Mouse (Mus musculus): Measurements from ENCODE around the gene Dennd4c. TPM values are rescaled to one million over a fixed set of nuclear protein-coding genes. Genes with fewer than 3 reads are reported as not detected.
"Not testable (repeated sequence)": the region's sequence is repeated elsewhere in the genome, so short reads cannot be mapped to it uniquely, and the experiment has no call there.

Gene Dennd4c
- polyA plus RNA-seq, 2 experiments, result 2.1 to 2.7 TPM

GRCm38 (mm10) chr4:86831896-86832295 is 83.5 kb downstream of the Dennd4c start:
- no peaks in the 10 kb centered on the region for H3K27me3 ChIP-seq (ENCODE audit: control insufficient read depth, insufficient read depth, low read length)
- H3K4me2 ChIP-seq (ENCODE audit: low read depth), result no peak overlapping the region
- no peak overlapping the region for H3K9ac ChIP-seq (replicated peaks)
- ATAC-seq (ENCODE audit: insufficient read depth), result no peak
- TF ChIP-seq EP300 (IDR thresholded peaks at IDR 0.05; ENCODE audit: low read depth) (no peak), CTCF (IDR thresholded peaks at IDR 0.05; ENCODE audit: low read depth) (no peak)
- no peak overlapping the region for H3K4me3 ChIP-seq (ENCODE audit: insufficient read depth in 1 of 2, low read depth in 2 of 2, low read length in 2 of 2)
- no peak overlapping the region for H3K27ac ChIP-seq
- peaks cover 10% of the 10 kb centered on the region for H3K36me3 ChIP-seq (replicated peaks; ENCODE audit: control insufficient read depth, insufficient read depth, low read depth)
- no peak for DNase-seq (ENCODE audit: low read depth in 3 of 3, low spot score in 3 of 3)
- H3K9me3 ChIP-seq (ENCODE audit: control insufficient read depth, low read length), result no peaks in the 10 kb centered on the region
- 90% methylated on average over 2 of the region's 2 CpGs for WGBS (ENCODE audit: insufficient replicate concordance)
- 0 out of 4 replicates have a peak, but pooled peaks cover 0 to 2% of the 10 kb centered on the region in 2 experiments for H3K4me1 ChIP-seq (replicated peaks; ENCODE audit: control insufficient read depth in 2 of 2, insufficient read depth in 2 of 2, low read length in 1 of 2)

GRCm38 (mm10) chr4:86841141-86841540 is 92.8 kb downstream of the Dennd4c start:
- H3K4me2 ChIP-seq (ENCODE audit: low read depth); ATAC-seq (ENCODE audit: insufficient read depth); H3K27ac ChIP-seq; H3K4me1 ChIP-seq (replicated peaks; ENCODE audit: control insufficient read depth in 2 of 2, insufficient read depth in 2 of 2, low read length in 1 of 2); DNase-seq (ENCODE audit: low read depth in 3 of 3, low spot score in 3 of 3); H3K9me3 ChIP-seq (ENCODE audit: control insufficient read depth, low read length); H3K4me3 ChIP-seq (ENCODE audit: insufficient read depth in 1 of 2, low read depth in 2 of 2, low read length in 2 of 2); H3K27me3 ChIP-seq (ENCODE audit: control insufficient read depth, insufficient read depth, low read length); H3K9ac ChIP-seq (replicated peaks): not testable (repeated sequence)
- peaks cover 16% of the 10 kb centered on the region for H3K36me3 ChIP-seq (replicated peaks; ENCODE audit: control insufficient read depth, insufficient read depth, low read depth)
- WGBS (ENCODE audit: insufficient replicate concordance), result 73% methylated on average over 2 of the region's 2 CpGs

GRCm38 (mm10) chr4:86845384-86845783 is 97.0 kb downstream of the Dennd4c start:
- ATAC-seq (ENCODE audit: insufficient read depth) (no peak), DNase-seq (ENCODE audit: low read depth in 3 of 3, low spot score in 3 of 3) (no peak)
- no peak overlapping the region for H3K27ac ChIP-seq
- 79% methylated on average over 3 of the region's 3 CpGs for WGBS (ENCODE audit: insufficient replicate concordance)
- H3K4me1 ChIP-seq (replicated peaks; ENCODE audit: control insufficient read depth in 2 of 2, insufficient read depth in 2 of 2, low read length in 1 of 2), result no peaks in the 10 kb centered on the region
- H3K9me3 ChIP-seq (ENCODE audit: control insufficient read depth, low read length), result no peaks in the 10 kb centered on the region
- peaks cover 6% of the 10 kb centered on the region for H3K36me3 ChIP-seq (replicated peaks; ENCODE audit: control insufficient read depth, insufficient read depth, low read depth)
- TF ChIP-seq CTCF (IDR thresholded peaks at IDR 0.05; ENCODE audit: low read depth), result no peak
- no peak for TF ChIP-seq EP300 (IDR thresholded peaks at IDR 0.05; ENCODE audit: low read depth)
- H3K27me3 ChIP-seq (ENCODE audit: control insufficient read depth, insufficient read depth, low read length), result no peaks in the 10 kb centered on the region
- H3K9ac ChIP-seq (replicated peaks), result no peak overlapping the region
- H3K4me2 ChIP-seq (ENCODE audit: low read depth), result no peak overlapping the region
- no peak overlapping the region for H3K4me3 ChIP-seq (ENCODE audit: insufficient read depth in 1 of 2, low read depth in 2 of 2, low read length in 2 of 2)

- TF ChIP-seq EP300 (IDR thresholded peaks at IDR 0.05; ENCODE audit: low read depth) (no peak), CTCF (IDR thresholded peaks at IDR 0.05; ENCODE audit: low read depth) (no peak)
- Histone ChIP-seq H3K9me3 (ENCODE audit: control insufficient read depth, low read length) (no peaks in the 10 kb centered on the region), H3K36me3 (replicated peaks; ENCODE audit: control insufficient read depth, insufficient read depth, low read depth) (peaks cover 3% of the 10 kb centered on the region), H3K4me1 (replicated peaks; ENCODE audit: control insufficient read depth in 2 of 2, insufficient read depth in 2 of 2, low read length in 1 of 2) (no peaks in the 10 kb centered on the region), H3K4me2 (ENCODE audit: low read depth) (no peak overlapping the region), H3K27me3 (ENCODE audit: control insufficient read depth, insufficient read depth, low read length) (no peaks in the 10 kb centered on the region), H3K4me3 (ENCODE audit: insufficient read depth in 1 of 2, low read depth in 2 of 2, low read length in 2 of 2) (no peak overlapping the region), H3K9ac (replicated peaks) (no peak overlapping the region), H3K27ac (no peak overlapping the region)
- DNase-seq (ENCODE audit: low read depth in 3 of 3, low spot score in 3 of 3) (no peak), ATAC-seq (ENCODE audit: insufficient read depth) (no peak)
- WGBS (ENCODE audit: insufficient replicate concordance), result 69% methylated on average over 2 of the region's 2 CpGs
These were observed 98.9 kb downstream of the Dennd4c start for GRCm38 (mm10) chr4:86847246-86847645.

GRCm38 (mm10) chr4:86851331-86851730 is 103.0 kb downstream of the Dennd4c start:
- Histone ChIP-seq H3K27me3 (ENCODE audit: control insufficient read depth, insufficient read depth, low read length) (no peaks in the 10 kb centered on the region), H3K36me3 (replicated peaks; ENCODE audit: control insufficient read depth, insufficient read depth, low read depth) (peaks cover 30% of the 10 kb centered on the region), H3K27ac (no peak overlapping the region), H3K4me3 (ENCODE audit: insufficient read depth in 1 of 2, low read depth in 2 of 2, low read length in 2 of 2) (no peak overlapping the region), H3K4me2 (ENCODE audit: low read depth) (no peak overlapping the region), H3K9ac (replicated peaks) (no peak overlapping the region), H3K4me1 (replicated peaks; ENCODE audit: control insufficient read depth in 2 of 2, insufficient read depth in 2 of 2, low read length in 1 of 2) (peaks cover 0 to 5% of the 10 kb centered on the region in 2 experiments; a peak in 2 of 4 replicates), H3K9me3 (ENCODE audit: control insufficient read depth, low read length) (no peaks in the 10 kb centered on the region)
- DNase-seq (ENCODE audit: low read depth in 3 of 3, low spot score in 3 of 3), result no peak
- TF ChIP-seq EP300 (IDR thresholded peaks at IDR 0.05; ENCODE audit: low read depth), result no peak
- no peak for TF ChIP-seq CTCF (IDR thresholded peaks at IDR 0.05; ENCODE audit: low read depth)
- ATAC-seq (ENCODE audit: insufficient read depth), result no peak
- 50% methylated on average over 2 of the region's 2 CpGs for WGBS (ENCODE audit: insufficient replicate concordance)

Data from liver, embryonic 14.5 days (tissue).